Mouse (Mus musculus): ENCODE measurements at regions not wholly inside any gene's neighbourhood (a gene's known extent, or its start where the extent isn't known, plus 50 kb on each side); places are given as distances from the start of the nearest gene placed in this dataset.

- H3K9ac ChIP-seq (ENCODE audit: low read length): no peak overlapping the region
- H3K36me3 ChIP-seq (ENCODE audit: control insufficient read depth, insufficient read depth, low read length): no peaks in the 10 kb centered on the region
- no peaks in the 10 kb centered on the region for H3K27me3 ChIP-seq (replicated peaks; ENCODE audit: control insufficient read depth, insufficient read depth, low read length)
- ATAC-seq (replicated peaks; ENCODE audit: low FRiP score, low TSS enrichment, low read depth) (no peak), DNase-seq (ENCODE audit: low spot score) (no peak)
- 56% methylated on average over 10 of the region's 10 CpGs for WGBS
- H3K27ac ChIP-seq (ENCODE audit: low read depth): no peak overlapping the region
- no peak overlapping the region for H3K4me2 ChIP-seq (ENCODE audit: low read length)
- no peaks in the 10 kb centered on the region for H3K4me1 ChIP-seq (replicated peaks; ENCODE audit: control insufficient read depth, insufficient read depth, low read length)
- no peaks in the 10 kb centered on the region for H3K9me3 ChIP-seq (ENCODE audit: control insufficient read depth, low read length)
- no peak overlapping the region for H3K4me3 ChIP-seq (ENCODE audit: low read depth, low read length)
Observed at GRCm38 (mm10) chr14:48942882-48943281, 123.0 kb upstream of the Ap5m1 start.

GRCm38 (mm10) chr14:48930886-48931285 is 135.0 kb upstream of the Ap5m1 start:
- DNase-seq (ENCODE audit: low spot score) (no peak), ATAC-seq (replicated peaks; ENCODE audit: low FRiP score, low TSS enrichment, low read depth) (no peak)
- Histone ChIP-seq H3K4me1 (replicated peaks; ENCODE audit: control insufficient read depth, insufficient read depth, low read length) (no peaks in the 10 kb centered on the region), H3K27me3 (replicated peaks; ENCODE audit: control insufficient read depth, insufficient read depth, low read length) (no peaks in the 10 kb centered on the region), H3K36me3 (ENCODE audit: control insufficient read depth, insufficient read depth, low read length) (no peaks in the 10 kb centered on the region), H3K9me3 (ENCODE audit: control insufficient read depth, low read length) (no peaks in the 10 kb centered on the region), H3K4me2 (ENCODE audit: low read length) (no peak overlapping the region), H3K27ac (ENCODE audit: low read depth) (no peak overlapping the region), H3K4me3 (ENCODE audit: low read depth, low read length) (no peak overlapping the region), H3K9ac (ENCODE audit: low read length) (no peak overlapping the region)
- 87% methylated on average over 9 of the region's 9 CpGs for WGBS

GRCm38 (mm10) chr14:48925870-48926269 is 140.0 kb upstream of the Ap5m1 start:
- DNase-seq (ENCODE audit: low spot score) (no peak), ATAC-seq (replicated peaks; ENCODE audit: low FRiP score, low TSS enrichment, low read depth) (no peak)
- H3K27ac ChIP-seq (ENCODE audit: low read depth): no peak overlapping the region
- H3K9me3 ChIP-seq (ENCODE audit: control insufficient read depth, low read length): no peaks in the 10 kb centered on the region
- no peaks in the 10 kb centered on the region for H3K27me3 ChIP-seq (replicated peaks; ENCODE audit: control insufficient read depth, insufficient read depth, low read length)
- WGBS: 57% methylated on average over 1 of the region's 1 CpGs
- no peak overlapping the region for H3K4me3 ChIP-seq (ENCODE audit: low read depth, low read length)
- no peaks in the 10 kb centered on the region for H3K4me1 ChIP-seq (replicated peaks; ENCODE audit: control insufficient read depth, insufficient read depth, low read length)
- H3K36me3 ChIP-seq (ENCODE audit: control insufficient read depth, insufficient read depth, low read length): no peaks in the 10 kb centered on the region
- H3K9ac ChIP-seq (ENCODE audit: low read length): no peak overlapping the region
- no peak overlapping the region for H3K4me2 ChIP-seq (ENCODE audit: low read length)

GRCm38 (mm10) chr14:48909420-48909819 is 156.5 kb upstream of the Ap5m1 start:
- no peak overlapping the region for H3K4me3 ChIP-seq (ENCODE audit: low read depth, low read length)
- H3K27me3 ChIP-seq (replicated peaks; ENCODE audit: control insufficient read depth, insufficient read depth, low read length): no peaks in the 10 kb centered on the region
- no peaks in the 10 kb centered on the region for H3K4me1 ChIP-seq (replicated peaks; ENCODE audit: control insufficient read depth, insufficient read depth, low read length)
- H3K9me3 ChIP-seq (ENCODE audit: control insufficient read depth, low read length): no peaks in the 10 kb centered on the region
- ATAC-seq (replicated peaks; ENCODE audit: low FRiP score, low TSS enrichment, low read depth) (no peak), DNase-seq (ENCODE audit: low spot score) (no peak)
- H3K9ac ChIP-seq (ENCODE audit: low read length): no peak overlapping the region
- H3K4me2 ChIP-seq (ENCODE audit: low read length): no peak overlapping the region
- WGBS: 62% methylated on average over 13 of the region's 13 CpGs
- no peak overlapping the region for H3K27ac ChIP-seq (ENCODE audit: low read depth)
- H3K36me3 ChIP-seq (ENCODE audit: control insufficient read depth, insufficient read depth, low read length): no peaks in the 10 kb centered on the region

- no peaks in the 10 kb centered on the region for H3K9me3 ChIP-seq (ENCODE audit: control insufficient read depth, low read length)
- no peak for ATAC-seq (replicated peaks; ENCODE audit: low FRiP score, low TSS enrichment, low read depth)
- H3K9ac ChIP-seq (ENCODE audit: low read length): no peak overlapping the region
- no peaks in the 10 kb centered on the region for H3K4me1 ChIP-seq (replicated peaks; ENCODE audit: control insufficient read depth, insufficient read depth, low read length)
- no peak overlapping the region for H3K4me3 ChIP-seq (ENCODE audit: low read depth, low read length)
- H3K36me3 ChIP-seq (ENCODE audit: control insufficient read depth, insufficient read depth, low read length): no peaks in the 10 kb centered on the region
- H3K4me2 ChIP-seq (ENCODE audit: low read length): no peak overlapping the region
- H3K27me3 ChIP-seq (replicated peaks; ENCODE audit: control insufficient read depth, insufficient read depth, low read length): no peaks in the 10 kb centered on the region
- WGBS: 74% methylated on average over 14 of the region's 14 CpGs
- H3K27ac ChIP-seq (ENCODE audit: low read depth): no peak overlapping the region
- DNase-seq (ENCODE audit: low spot score): no peak
Observed at GRCm38 (mm10) chr14:48907991-48908698, 157.8 kb upstream of the Ap5m1 start.

GRCm38 (mm10) chr14:48907403-48907973 is 158.4 kb upstream of the Ap5m1 start:
- Histone ChIP-seq H3K27me3 (replicated peaks; ENCODE audit: control insufficient read depth, insufficient read depth, low read length) (no peaks in the 10 kb centered on the region), H3K4me2 (ENCODE audit: low read length) (no peak overlapping the region), H3K4me3 (ENCODE audit: low read depth, low read length) (no peak overlapping the region), H3K4me1 (replicated peaks; ENCODE audit: control insufficient read depth, insufficient read depth, low read length) (no peaks in the 10 kb centered on the region), H3K9me3 (ENCODE audit: control insufficient read depth, low read length) (no peaks in the 10 kb centered on the region), H3K36me3 (ENCODE audit: control insufficient read depth, insufficient read depth, low read length) (no peaks in the 10 kb centered on the region), H3K27ac (ENCODE audit: low read depth) (no peak overlapping the region), H3K9ac (ENCODE audit: low read length) (no peak overlapping the region)
- DNase-seq (ENCODE audit: low spot score): no peak
- ATAC-seq (replicated peaks; ENCODE audit: low FRiP score, low TSS enrichment, low read depth): no peak
- WGBS: 79% methylated on average over 6 of the region's 6 CpGs

GRCm38 (mm10) chr14:48906956-48907355 is 158.9 kb upstream of the Ap5m1 start:
- H3K4me1 ChIP-seq (replicated peaks; ENCODE audit: control insufficient read depth, insufficient read depth, low read length): no peaks in the 10 kb centered on the region
- no peak overlapping the region for H3K27ac ChIP-seq (ENCODE audit: low read depth)
- H3K9ac ChIP-seq (ENCODE audit: low read length): no peak overlapping the region
- 97% methylated on average over 1 of the region's 1 CpGs for WGBS
- no peak for ATAC-seq (replicated peaks; ENCODE audit: low FRiP score, low TSS enrichment, low read depth)
- H3K4me3 ChIP-seq (ENCODE audit: low read depth, low read length): no peak overlapping the region
- no peaks in the 10 kb centered on the region for H3K27me3 ChIP-seq (replicated peaks; ENCODE audit: control insufficient read depth, insufficient read depth, low read length)
- no peak overlapping the region for H3K4me2 ChIP-seq (ENCODE audit: low read length)
- DNase-seq (ENCODE audit: low spot score): no peak
- H3K36me3 ChIP-seq (ENCODE audit: control insufficient read depth, insufficient read depth, low read length): no peaks in the 10 kb centered on the region
- no peaks in the 10 kb centered on the region for H3K9me3 ChIP-seq (ENCODE audit: control insufficient read depth, low read length)

GRCm38 (mm10) chr14:48904576-48904975 is 161.3 kb upstream of the Ap5m1 start:
- DNase-seq (ENCODE audit: low spot score) (no peak), ATAC-seq (replicated peaks; ENCODE audit: low FRiP score, low TSS enrichment, low read depth) (no peak)
- no peaks in the 10 kb centered on the region for H3K27me3 ChIP-seq (replicated peaks; ENCODE audit: control insufficient read depth, insufficient read depth, low read length)
- H3K4me2 ChIP-seq (ENCODE audit: low read length): no peak overlapping the region
- WGBS: 96% methylated on average over 1 of the region's 1 CpGs
- no peak overlapping the region for H3K27ac ChIP-seq (ENCODE audit: low read depth)
- H3K9ac ChIP-seq (ENCODE audit: low read length): no peak overlapping the region
- H3K4me1 ChIP-seq (replicated peaks; ENCODE audit: control insufficient read depth, insufficient read depth, low read length): no peaks in the 10 kb centered on the region
- no peaks in the 10 kb centered on the region for H3K36me3 ChIP-seq (ENCODE audit: control insufficient read depth, insufficient read depth, low read length)
- no peaks in the 10 kb centered on the region for H3K9me3 ChIP-seq (ENCODE audit: control insufficient read depth, low read length)
- no peak overlapping the region for H3K4me3 ChIP-seq (ENCODE audit: low read depth, low read length)

- ATAC-seq (replicated peaks; ENCODE audit: low FRiP score, low TSS enrichment, low read depth) (no peak), DNase-seq (ENCODE audit: low spot score) (no peak)
- Histone ChIP-seq H3K4me1 (replicated peaks; ENCODE audit: control insufficient read depth, insufficient read depth, low read length) (no peaks in the 10 kb centered on the region), H3K27me3 (replicated peaks; ENCODE audit: control insufficient read depth, insufficient read depth, low read length) (no peaks in the 10 kb centered on the region), H3K4me3 (ENCODE audit: low read depth, low read length) (no peak overlapping the region), H3K4me2 (ENCODE audit: low read length) (no peak overlapping the region), H3K36me3 (ENCODE audit: control insufficient read depth, insufficient read depth, low read length) (no peaks in the 10 kb centered on the region), H3K9me3 (ENCODE audit: control insufficient read depth, low read length) (no peaks in the 10 kb centered on the region), H3K27ac (ENCODE audit: low read depth) (no peak overlapping the region), H3K9ac (ENCODE audit: low read length) (no peak overlapping the region)
- WGBS: 44% methylated on average over 5 of the region's 5 CpGs
Observed at GRCm38 (mm10) chr14:48903526-48903925, 162.4 kb upstream of the Ap5m1 start.

Data from intestine, embryonic 14.5 days (tissue).